Mouse (Mus musculus) inflammation-experienced regulatory T-cells (primary cell): ENCODE data around the gene 2700097O09Rik. TPM values are rescaled to one million over a fixed set of nuclear protein-coding genes. Genes with fewer than 3 reads are reported as not detected.

Source experiments
- polyA plus RNA-seq, 2 experiments: library from polyadenylated mRNA; unstranded; fragments of 100-300 nt; shearing (Covaris generic); gene quantifications; one replicate each; pipeline ENCODE4 v1.2.1; 2017

2700097O09Rik gene
- 10 to 100 TPM; 20.0 to 29.2 TPM for polyA plus RNA-seq

GRCm38 (mm10) chr12:55079726-55080600, at the start of gene 2700097O09Rik, which contains the start of gene Srp54a:
Gene 2700097O09Rik, minus strand, starts transcription at chr12:55080110.
Gene Srp54a, plus strand, starts transcription at chr12:55080262.

GRCm38 (mm10) chr12:55124242-55124641, 44.3 kb upstream of the 2700097O09Rik start, which contains the start of gene Fam177a:
Gene Fam177a, plus strand, starts transcription at chr12:55124469.

GRCm38 (mm10) chr12:55013626-55014398, 66.1 kb downstream of the 2700097O09Rik start, which contains the start of gene Baz1a:
Gene Baz1a, minus strand, starts transcription at chr12:55014348.

Other genes with a start within 250 kb of the 2700097O09Rik start
- gene Cfl2, start 217.2 kb downstream of the 2700097O09Rik start, polyA plus RNA-seq, result 10 to 100 TPM; 25.2 to 36.5 TPM
- 1 to 10 TPM; 4.4 to 7.1 TPM for gene Gm20403, start 93.6 kb downstream of the 2700097O09Rik start, polyA plus RNA-seq
- gene Baz1a, start 65.8 kb downstream of the 2700097O09Rik start, polyA plus RNA-seq, result 100 to 1,000 TPM; 164 to 170 TPM
- gene Srp54a, start 152 bp upstream of the 2700097O09Rik start, polyA plus RNA-seq, result 100 to 1,000 TPM; 119 to 134 TPM
- gene Fam177a, start 44.4 kb upstream of the 2700097O09Rik start, polyA plus RNA-seq, result 10 to 100 TPM; 32.1 to 47.5 TPM
- gene Srp54b, start 75.0 kb upstream of the 2700097O09Rik start, polyA plus RNA-seq, result 10 to 100 TPM; 29.7 to 35.3 TPM
- gene 1700047I17Rik2, start 119.5 kb upstream of the 2700097O09Rik start, polyA plus RNA-seq, result not detected
- gene Srp54c, start 150.1 kb upstream of the 2700097O09Rik start, polyA plus RNA-seq, result 10 to 100 TPM; 61.3 to 67.3 TPM
- 10 to 100 TPM in 1 of 2 experiments, 1 to 10 TPM in 1; 7.7 to 10.0 TPM for gene 1110008L16Rik, start 219.5 kb upstream of the 2700097O09Rik start, polyA plus RNA-seq
- 10 to 100 TPM; 13.3 to 14.1 TPM for gene Ppp2r3c, start 222.9 kb upstream of the 2700097O09Rik start, polyA plus RNA-seq